Mouse (Mus musculus) MEL (cell line): ENCODE data around the gene Galnt2. TPM values are rescaled to one million over a fixed set of nuclear protein-coding genes. Genes with fewer than 3 reads are reported as not detected.

Experiments
- DNase-seq: peaks from one replicate; pipeline ENCODE4 v3.0.0; 2011; ENCODE audit warnings: low read depth, low spot score
- H3K27ac ChIP-seq: 2 replicates; pipeline ENCODE4 v1.5.1; 2012; ENCODE audit warnings: low read depth, mild to moderate bottlenecking, control low read depth, low read length, moderate library complexity; ENCODE audit not compliant: control insufficient read depth
- H3K27me3 ChIP-seq, 2 experiments: fragments of 150-350 bp in 1 of 2; sonication (generic) in 1 of 2; 2 replicates each; pipeline ENCODE4 v1.6.1; 2012; ENCODE audit warnings: low read length in 2 of 2, mild to moderate bottlenecking in 2 of 2, improper control_type of control experiment in 1 of 2, moderate library complexity in 1 of 2; ENCODE audit not compliant: insufficient read depth in 2 of 2, control insufficient read depth in 1 of 2
- H3K36me3 ChIP-seq, 2 experiments: 2 replicates each; pipeline ENCODE4 v1.6.1; 2012 to 2014; ENCODE audit warnings: low read length in 2 of 2, improper control_type of control experiment in 1 of 2, inconsistent platforms in 1 of 2, mild to moderate bottlenecking in 1 of 2; ENCODE audit not compliant: insufficient read depth in 2 of 2, control insufficient read depth in 1 of 2
- H3K4me1 ChIP-seq, 2 experiments: fragments of 150-350 bp in 1 of 2; sonication (generic) in 1 of 2; 2 replicates each; pipeline ENCODE4 v1.6.1; 2012; ENCODE audit warnings: low read length in 2 of 2, improper control_type of control experiment in 1 of 2, mild to moderate bottlenecking in 1 of 2; ENCODE audit not compliant: insufficient read depth in 2 of 2, control insufficient read depth in 1 of 2
- H3K4me3 ChIP-seq, 2 experiments: fragments of 150-350 bp in 1 of 2; sonication (generic) in 1 of 2; 2 replicates each; pipeline ENCODE4 v1.5.1; 2012; ENCODE audit warnings: low read depth in 2 of 2, low read length in 2 of 2, mild to moderate bottlenecking in 2 of 2, moderate library complexity in 2 of 2, control low read depth in 1 of 2, improper control_type of control experiment in 1 of 2; ENCODE audit not compliant: control insufficient read depth in 1 of 2, insufficient read depth in 1 of 2
- H3K79me2 ChIP-seq: 2 replicates; pipeline ENCODE4 v1.6.1; 2012; ENCODE audit warnings: mild to moderate bottlenecking, low read length, moderate library complexity; ENCODE audit not compliant: control insufficient read depth, poor library complexity, insufficient read depth
- H3K9ac ChIP-seq: 2 replicates; pipeline ENCODE4 v1.6.1; 2012; ENCODE audit warnings: low read depth, mild to moderate bottlenecking, control low read depth, low read length, moderate library complexity; ENCODE audit not compliant: control insufficient read depth, poor library complexity, severe bottlenecking
- H3K9me3 ChIP-seq: fragments of 150-350 bp; sonication (generic); replicated peaks from 2 replicates; pipeline ENCODE4 v1.6.1; 2012; ENCODE audit warnings: mild to moderate bottlenecking, low read length, improper control_type of control experiment, moderate library complexity; ENCODE audit not compliant: insufficient read depth
- BHLHE40 ChIP-seq: IDR thresholded peaks from 2 replicates; pipeline ENCODE4 v1.6.1; 2012; ENCODE audit warnings: low read depth, mild to moderate bottlenecking, inconsistent platforms, low read length, improper control_type of control experiment, borderline replicate concordance
- CHD1 ChIP-seq: IDR thresholded peaks from 2 replicates; pipeline ENCODE4 v1.6.1; 2012; ENCODE audit warnings: low read depth, mild to moderate bottlenecking, inconsistent platforms, low read length, improper control_type of control experiment
- CTCF ChIP-seq, 3 experiments: IDR thresholded peaks in 2 of 3; conservative IDR thresholded peaks in 1 of 3; 2 replicates each; pipeline ENCODE4 v1.5.1; 2011 to 2012; ENCODE audit warnings: low read length in 3 of 3, low read depth in 2 of 3, mild to moderate bottlenecking in 2 of 3, improper control_type of control experiment in 1 of 3, inconsistent platforms in 1 of 3, mixed read lengths in 1 of 3, moderate library complexity in 1 of 3; ENCODE audit not compliant: control insufficient read depth in 1 of 3, insufficient read depth in 1 of 3, poor library complexity in 1 of 3, severe bottlenecking in 1 of 3
- ELF1 ChIP-seq: IDR thresholded peaks from 2 replicates; pipeline ENCODE4 v1.6.1; 2014; ENCODE audit warnings: low read depth, mild to moderate bottlenecking, inconsistent platforms, low read length, improper control_type of control experiment, moderate library complexity
- EP300 ChIP-seq, 2 experiments: IDR thresholded peaks; 2 replicates each; pipeline ENCODE4 v1.6.1; 2011; ENCODE audit warnings: improper control_type of control experiment in 2 of 2, low read length in 2 of 2, low read depth in 1 of 2, mild to moderate bottlenecking in 1 of 2
- ETS1 ChIP-seq: IDR thresholded peaks from 2 replicates; pipeline ENCODE4 v1.6.1; 2012; ENCODE audit warnings: low read depth, mild to moderate bottlenecking, inconsistent platforms, low read length, improper control_type of control experiment, moderate library complexity
- GABPA ChIP-seq: IDR thresholded peaks from 2 replicates; pipeline ENCODE4 v1.6.1; 2012; ENCODE audit warnings: low read depth, mild to moderate bottlenecking, inconsistent platforms, low read length, improper control_type of control experiment, moderate library complexity
- GATA1 ChIP-seq: IDR thresholded peaks from 2 replicates; pipeline ENCODE4 v1.6.1; 2011; ENCODE audit warnings: low read depth, low read length, improper control_type of control experiment
- JUND ChIP-seq: IDR thresholded peaks from 2 replicates; pipeline ENCODE4 v1.6.1; 2011; ENCODE audit warnings: low read depth, mild to moderate bottlenecking, improper control_type of control experiment, low read length
- KAT2A ChIP-seq: conservative IDR thresholded peaks from 2 replicates; pipeline ENCODE4 v1.6.1; 2012; ENCODE audit warnings: low read depth, low read length, improper control_type of control experiment, inconsistent platforms
- MAZ ChIP-seq: IDR thresholded peaks from 2 replicates; pipeline ENCODE4 v1.6.1; 2012; ENCODE audit warnings: low read depth, mild to moderate bottlenecking, inconsistent platforms, low read length, improper control_type of control experiment
- MEF2A ChIP-seq: IDR thresholded peaks from 2 replicates; pipeline ENCODE4 v1.6.1; 2014; ENCODE audit warnings: low read depth, mild to moderate bottlenecking, inconsistent platforms, low read length, improper control_type of control experiment; ENCODE audit not compliant: poor library complexity, insufficient replicate concordance, severe bottlenecking; ENCODE audit errors: extremely low read depth
- MXI1 ChIP-seq: IDR thresholded peaks from 2 replicates; pipeline ENCODE4 v1.6.1; 2011; ENCODE audit warnings: mild to moderate bottlenecking, low read depth, low read length, improper control_type of control experiment
- MYC ChIP-seq: IDR thresholded peaks from 2 replicates; pipeline ENCODE4 v1.6.1; 2011; ENCODE audit warnings: low read depth, mild to moderate bottlenecking, low read length, improper control_type of control experiment, moderate library complexity
- NELFE ChIP-seq: IDR thresholded peaks from 2 replicates; pipeline ENCODE4 v1.6.1; 2011; ENCODE audit warnings: low read depth, low read length, improper control_type of control experiment
- NRF1 ChIP-seq: IDR thresholded peaks from 2 replicates; pipeline ENCODE4 v1.6.1; 2014; ENCODE audit warnings: low read depth, mild to moderate bottlenecking, inconsistent platforms, low read length, improper control_type of control experiment, moderate library complexity; ENCODE audit not compliant: poor library complexity, insufficient read depth, severe bottlenecking
- POLR2A ChIP-seq, 2 experiments: IDR thresholded peaks; 2 replicates each; pipeline ENCODE4 v1.6.1; 2011 to 2012; ENCODE audit warnings: low read length in 2 of 2, mild to moderate bottlenecking in 2 of 2, control low read depth in 1 of 2, improper control_type of control experiment in 1 of 2, low read depth in 1 of 2, moderate library complexity in 1 of 2; ENCODE audit not compliant: control insufficient read depth in 1 of 2, insufficient read depth in 1 of 2, poor library complexity in 1 of 2
- POLR2AphosphoS2 ChIP-seq: IDR thresholded peaks from 2 replicates; pipeline ENCODE4 v1.6.1; 2011; ENCODE audit warnings: low read length, improper control_type of control experiment
- RAD21 ChIP-seq: IDR thresholded peaks from 2 replicates; pipeline ENCODE4 v1.6.1; 2011; ENCODE audit warnings: mild to moderate bottlenecking, low read depth, low read length, improper control_type of control experiment
- RCOR1 ChIP-seq: IDR thresholded peaks from 2 replicates; pipeline ENCODE4 v1.6.1; 2012; ENCODE audit warnings: low read depth, mild to moderate bottlenecking, inconsistent platforms, low read length, improper control_type of control experiment
- SIN3A ChIP-seq: IDR thresholded peaks from 2 replicates; pipeline ENCODE4 v1.6.1; 2012; ENCODE audit warnings: low read length, improper control_type of control experiment, inconsistent platforms
- SMC3 ChIP-seq: IDR thresholded peaks from 2 replicates; pipeline ENCODE4 v1.6.1; 2011; ENCODE audit warnings: low read depth, low read length, improper control_type of control experiment
- TAL1 ChIP-seq: IDR thresholded peaks from 2 replicates; pipeline ENCODE4 v1.6.1; 2012; ENCODE audit warnings: mild to moderate bottlenecking, inconsistent platforms, low read length, moderate library complexity, mixed read lengths
- UBTF ChIP-seq: IDR thresholded peaks from 2 replicates; pipeline ENCODE4 v1.6.1; 2012; ENCODE audit warnings: low read depth, mild to moderate bottlenecking, inconsistent platforms, low read length, improper control_type of control experiment, moderate library complexity, borderline replicate concordance; ENCODE audit not compliant: insufficient read depth
- USF1 ChIP-seq: IDR thresholded peaks from 2 replicates; pipeline ENCODE4 v1.6.1; 2014; ENCODE audit warnings: low read depth, mild to moderate bottlenecking, inconsistent platforms, low read length, improper control_type of control experiment, moderate library complexity
- ZMIZ1 ChIP-seq: IDR thresholded peaks from 2 replicates; pipeline ENCODE4 v1.6.1; 2012; ENCODE audit warnings: low read depth, mild to moderate bottlenecking, inconsistent platforms, low read length, improper control_type of control experiment, moderate library complexity
- ZNF384 ChIP-seq: IDR thresholded peaks from 2 replicates; pipeline ENCODE4 v1.6.1; 2012; ENCODE audit warnings: low read depth, mild to moderate bottlenecking, inconsistent platforms, low read length, improper control_type of control experiment
- polyA plus RNA-seq, 2 experiments: library from polyadenylated mRNA; stranded (reverse) in 1 of 2; unstranded in 1 of 2; fragments of >175 nt in 1 of 2; fragments of >200 nt in 1 of 2; gene quantifications; 2 replicates each; pipeline versions ENCODE4 v1.2.1 to v1.2.4; 2012; ENCODE audit warnings: low replicate concordance in 2 of 2, low read depth in 1 of 2; ENCODE audit not compliant: insufficient read length in 2 of 2, insufficient read depth in 1 of 2, missing spikeins in 1 of 2
- total RNA-seq: library from RNA; depleted of rRNA; stranded (reverse); fragments of 300-350 nt; gene quantifications from 2 replicates; pipeline ENCODE4 v1.2.3, GENCODE M21; 2012

Gene Galnt2
- total and polyA plus RNA-seq, 3 experiments: 12.0 to 14.5 TPM; not detected in 1

DNA sequence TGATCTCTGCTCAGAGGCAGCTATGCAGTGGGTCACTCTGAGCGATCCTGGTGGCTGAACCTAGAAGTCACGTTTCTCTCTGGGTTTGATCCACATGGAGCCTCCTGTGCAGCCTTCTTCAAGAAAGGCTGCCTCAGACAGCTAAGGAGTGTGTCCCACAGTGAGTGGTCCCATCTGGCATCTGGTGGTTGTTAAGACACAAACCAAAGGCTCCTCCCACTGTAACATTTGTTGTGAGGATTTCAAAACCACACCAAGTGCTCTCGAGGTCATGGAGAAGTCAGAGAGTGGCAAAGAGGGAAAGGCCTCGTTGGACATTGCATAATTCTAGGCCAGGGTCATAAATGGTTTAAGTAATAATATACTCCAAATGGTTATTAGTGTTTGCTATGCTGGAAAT is 19.6 kb downstream of the Galnt2 start:
- peak overlapping the region; percentile 12; the same call in 1 of the 2 replicates for H3K9ac ChIP-seq
- peaks cover 0 to 4% of the 10 kb centered on the region in 2 experiments; a peak in 2 of 4 replicates for H3K36me3 ChIP-seq
- H3K4me1 ChIP-seq: peaks cover 0 to 14% of the 10 kb centered on the region in 2 experiments; a peak in 2 of 4 replicates
- H3K27ac ChIP-seq: peak overlapping the region; percentile 61
- no peak overlapping the region for H3K4me3 ChIP-seq
- H3K27me3 ChIP-seq: no peaks in the 10 kb centered on the region
- H3K79me2 ChIP-seq: peaks cover 4% of the 10 kb centered on the region; the same call in 1 of the 2 replicates
- DNase-seq: peak; percentile 9
- H3K9me3 ChIP-seq: no peaks in the 10 kb centered on the region
- TF ChIP-seq ZMIZ1 (no peak), POLR2A (IDR thresholded peaks at IDR 0.05; ENCODE audit: control insufficient read depth in 1 of 2, insufficient read depth in 1 of 2, low read depth in 1 of 2, low read length in 2 of 2, poor library complexity in 1 of 2) (no peak), POLR2AphosphoS2 (no peak), USF1 (no peak), MEF2A (no peak), CHD1 (no peak), MAZ (no peak), EP300 (IDR thresholded peaks at IDR 0.05; ENCODE audit: low read depth in 1 of 2, low read length in 2 of 2) (no peak), RAD21 (no peak), TAL1 (no peak), ELF1 (no peak), UBTF (no peak), RCOR1 (no peak), CTCF (IDR thresholded peaks at IDR 0.05 in 2 of 3, conservative IDR thresholded peaks at IDR 0.05 in 1 of 3; ENCODE audit: control insufficient read depth in 1 of 3, insufficient read depth in 1 of 3, low read depth in 2 of 3, low read length in 3 of 3, poor library complexity in 1 of 3, severe bottlenecking in 1 of 3) (no peak), GATA1 (no peak), GABPA (no peak), BHLHE40 (no peak)

DNA sequence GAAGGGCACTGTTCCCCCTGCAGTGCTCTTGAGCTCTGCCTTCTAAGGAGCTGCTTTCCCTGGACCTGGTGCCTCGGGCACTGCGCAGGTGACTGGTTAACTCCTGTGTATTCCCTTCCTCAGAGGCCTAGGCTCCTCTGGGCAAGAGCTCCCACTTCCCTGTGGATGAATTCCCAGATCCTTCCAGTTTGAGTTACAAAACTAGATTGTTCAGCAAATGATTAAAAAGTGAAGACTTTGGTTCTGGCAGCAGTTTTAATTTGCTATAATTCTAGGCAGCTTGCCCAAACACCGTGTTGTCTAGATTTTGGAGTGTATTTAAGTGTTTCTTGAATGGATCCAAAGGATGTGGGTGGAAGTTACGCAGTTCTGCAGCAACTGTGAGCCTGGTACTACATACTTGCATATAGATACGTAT is 21.4 kb downstream of the Galnt2 start:
- Histone ChIP-seq H3K36me3 (peaks cover 0 to 4% of the 10 kb centered on the region in 2 experiments; a peak in 2 of 4 replicates), H3K79me2 (peaks cover 4% of the 10 kb centered on the region; the same call in 1 of the 2 replicates), H3K9ac (no peak overlapping the region), H3K27ac (no peak overlapping the region), H3K27me3 (no peaks in the 10 kb centered on the region), H3K4me3 (no peak overlapping the region), H3K4me1 (peaks cover 0 to 14% of the 10 kb centered on the region in 2 experiments; a peak in 2 of 4 replicates), H3K9me3 (no peaks in the 10 kb centered on the region)
- DNase-seq: no peak
- TF ChIP-seq ZNF384 (no peak), BHLHE40 (no peak), MAZ (no peak), SIN3A (no peak), MEF2A (no peak), NELFE (no peak), CTCF (IDR thresholded peaks at IDR 0.05 in 2 of 3, conservative IDR thresholded peaks at IDR 0.05 in 1 of 3; ENCODE audit: control insufficient read depth in 1 of 3, insufficient read depth in 1 of 3, low read depth in 2 of 3, low read length in 3 of 3, poor library complexity in 1 of 3, severe bottlenecking in 1 of 3) (no peak), MYC (no peak), NRF1 (no peak), ETS1 (no peak), SMC3 (no peak), JUND (no peak), MXI1 (no peak), POLR2AphosphoS2 (no peak), KAT2A (no peak), ELF1 (no peak)
